Mouse (Mus musculus): ENCODE results near the gene Olfr1502. TPM values are rescaled to one million over a fixed set of nuclear protein-coding genes. Genes with fewer than 3 reads are reported as not detected.
"Not testable (repeated sequence)": the region's sequence is repeated elsewhere in the genome, so short reads cannot be mapped to it uniquely, and the experiment has no call there.

The Olfr1502 gene
- polyA plus RNA-seq (2014; fragmentation: Nextera tagmentation; extraction: Ambion mirVana): not detected in 2 replicates

DNA sequence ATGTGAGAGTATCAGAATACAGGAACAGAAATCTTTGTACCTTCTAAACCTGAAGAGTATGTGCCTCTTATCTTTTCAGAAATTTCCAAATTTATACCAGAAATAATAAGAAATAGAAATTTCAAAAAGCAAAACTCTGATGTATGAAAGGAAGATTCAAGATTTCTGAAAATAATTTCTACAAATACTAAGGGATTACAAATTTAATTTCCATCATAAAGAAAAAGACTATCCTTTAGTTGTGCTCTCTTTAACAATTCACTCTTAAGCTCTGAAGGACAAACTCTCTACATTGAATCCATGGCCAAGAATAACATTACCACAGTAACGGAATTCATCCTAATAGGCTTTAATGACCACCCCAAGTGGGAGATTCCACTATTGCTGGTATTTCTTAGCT lies at the start of gene Olfr1502:
Gene Olfr1502 (plus strand): TSS at position 301 of the 400 bp plus-strand sequence.
- WGBS: 92% methylated on average over 1 of the region's 1 CpGs
- Histone ChIP-seq H3K9ac (no peak within 1 kb of the TSS), H3K4me2 (replicated peaks) (no peak within 1 kb of the TSS), H3K4me3 (replicated peaks; ENCODE audit: low read length) (no peak within 1 kb of the TSS), H3K9me3 (ENCODE audit: control insufficient read depth, low read length) (no peaks in the 10 kb centered on the region), H3K4me1 (replicated peaks; ENCODE audit: control insufficient read depth, insufficient read depth, low read length) (no peaks in the 10 kb centered on the region), H3K27ac (no peak within 1 kb of the TSS), H3K36me3 (replicated peaks; ENCODE audit: control insufficient read depth, insufficient read depth) (no peaks in the 10 kb centered on the region), H3K27me3 (ENCODE audit: control insufficient read depth, insufficient read depth, low read length) (no peaks in the 10 kb centered on the region)
- DNase-seq (ENCODE audit: low spot score): no peak
- no peak for ATAC-seq (ENCODE audit: low FRiP score)

DNA sequence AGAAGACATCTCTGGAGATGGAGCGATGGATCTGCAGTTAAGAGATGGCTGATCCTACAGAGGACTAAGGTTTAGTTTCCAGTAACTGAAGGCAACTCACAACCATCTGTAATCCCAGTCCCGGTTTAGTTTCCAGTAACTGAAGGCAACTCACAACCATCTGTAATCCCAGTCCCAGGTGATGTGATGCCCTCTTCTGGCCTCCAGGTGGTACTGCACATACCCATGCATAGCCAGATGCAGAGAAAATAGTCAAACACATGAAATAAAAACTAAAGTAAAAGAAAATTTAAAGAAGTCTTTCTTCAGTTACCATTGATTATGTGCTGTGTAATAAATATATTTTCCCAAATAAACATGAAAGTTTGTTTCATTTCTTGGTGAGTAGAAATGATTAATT lies 48.8 kb upstream of the Olfr1502 start:
- DNase-seq (ENCODE audit: low spot score): no peak

GRCm38 (mm10) chr19:13818827-13819226 lies 42.8 kb upstream of the Olfr1502 start:
- no peak for ATAC-seq (ENCODE audit: low FRiP score)
- no peak overlapping the region for H3K4me3 ChIP-seq (replicated peaks; ENCODE audit: low read length)
- WGBS: 40% methylated on average over 5 of the region's 5 CpGs

More for the DNA sequence above, 48.8 kb upstream of the Olfr1502 start:
- Histone ChIP-seq H3K4me3 (replicated peaks; ENCODE audit: low read length) (no peak overlapping the region), H3K9me3 (ENCODE audit: control insufficient read depth, low read length) (no peaks in the 10 kb centered on the region), H3K27me3 (ENCODE audit: control insufficient read depth, insufficient read depth, low read length) (no peaks in the 10 kb centered on the region), H3K36me3 (replicated peaks; ENCODE audit: control insufficient read depth, insufficient read depth) (no peaks in the 10 kb centered on the region), H3K27ac (no peak overlapping the region), H3K4me2 (replicated peaks) (no peak overlapping the region), H3K4me1 (replicated peaks; ENCODE audit: control insufficient read depth, insufficient read depth, low read length) (no peaks in the 10 kb centered on the region), H3K9ac (no peak overlapping the region)
- WGBS: 62% methylated on average over 2 of the region's 2 CpGs
- no peak for ATAC-seq (ENCODE audit: low FRiP score)

DNA sequence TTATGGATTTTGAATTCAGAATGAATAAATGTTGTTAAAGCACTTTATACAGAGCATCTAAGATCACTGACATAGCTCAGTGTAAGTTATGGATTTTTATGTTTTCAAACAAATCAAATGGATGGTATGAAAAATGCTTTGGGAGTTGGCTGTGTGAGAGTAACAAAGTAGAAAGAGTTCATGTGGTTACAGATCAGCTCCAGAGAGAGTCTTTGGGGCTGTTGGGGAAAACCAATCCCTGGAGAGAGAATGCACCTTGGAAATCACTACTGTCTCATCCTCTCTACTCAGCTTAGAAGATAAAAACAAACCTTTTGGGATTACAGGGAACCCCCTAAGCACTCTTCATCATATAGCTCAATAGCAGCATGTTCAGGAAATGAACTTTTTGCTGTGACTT lies 42.2 kb upstream of the Olfr1502 start, which contains the start of gene Olfr1499:
Gene Olfr1499 (minus strand): TSS at position 101 of the 400 bp plus-strand sequence.
- Histone ChIP-seq H3K4me1 (replicated peaks; ENCODE audit: control insufficient read depth, insufficient read depth, low read length) (no peaks in the 10 kb centered on the region), H3K4me3 (replicated peaks; ENCODE audit: low read length) (no peak within 1 kb of the TSS), H3K27ac (no peak within 1 kb of the TSS), H3K4me2 (replicated peaks) (no peak within 1 kb of the TSS), H3K27me3 (ENCODE audit: control insufficient read depth, insufficient read depth, low read length) (no peaks in the 10 kb centered on the region), H3K36me3 (replicated peaks; ENCODE audit: control insufficient read depth, insufficient read depth) (no peaks in the 10 kb centered on the region), H3K9me3 (ENCODE audit: control insufficient read depth, low read length) (no peaks in the 10 kb centered on the region), H3K9ac (no peak within 1 kb of the TSS)
- DNase-seq (ENCODE audit: low spot score): no peak
- ATAC-seq (ENCODE audit: low FRiP score): no peak

More at GRCm38 (mm10) chr19:13818827-13819226, 42.8 kb upstream of the Olfr1502 start:
- no peaks in the 10 kb centered on the region for H3K4me1 ChIP-seq (replicated peaks; ENCODE audit: control insufficient read depth, insufficient read depth, low read length)
- no peaks in the 10 kb centered on the region for H3K36me3 ChIP-seq (replicated peaks; ENCODE audit: control insufficient read depth, insufficient read depth)
- no peaks in the 10 kb centered on the region for H3K27me3 ChIP-seq (ENCODE audit: control insufficient read depth, insufficient read depth, low read length)
- no peaks in the 10 kb centered on the region for H3K9me3 ChIP-seq (ENCODE audit: control insufficient read depth, low read length)
- H3K4me2 ChIP-seq (replicated peaks): no peak overlapping the region
- H3K27ac ChIP-seq: no peak overlapping the region
- no peak overlapping the region for H3K9ac ChIP-seq
- peak; percentile 58 for DNase-seq (ENCODE audit: low spot score)

DNA sequence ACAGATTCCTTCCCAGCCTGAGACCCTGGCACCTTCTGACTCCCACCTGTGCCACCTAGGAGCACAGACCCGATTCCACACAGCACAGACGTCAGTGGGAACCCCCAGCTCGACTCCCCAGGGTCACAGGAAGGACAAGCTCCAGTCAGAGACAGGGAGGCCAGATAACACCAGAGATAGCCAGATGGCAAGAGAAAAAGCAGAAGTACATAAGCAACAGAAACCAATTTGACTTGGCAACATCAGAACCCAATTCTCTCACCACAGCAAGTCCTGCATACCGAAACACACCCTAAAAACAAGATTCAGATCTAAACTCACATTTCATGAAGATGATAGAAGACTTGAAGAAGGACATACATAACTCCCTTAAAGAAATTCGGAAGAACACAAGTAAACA lies 40.7 kb upstream of the Olfr1502 start:
- Histone ChIP-seq H3K36me3 (replicated peaks; ENCODE audit: control insufficient read depth, insufficient read depth) (no peaks in the 10 kb centered on the region), H3K4me3 (replicated peaks; ENCODE audit: low read length) (no peak overlapping the region), H3K9ac (no peak overlapping the region), H3K4me2 (replicated peaks) (no peak overlapping the region), H3K4me1 (replicated peaks; ENCODE audit: control insufficient read depth, insufficient read depth, low read length) (no peaks in the 10 kb centered on the region), H3K27me3 (ENCODE audit: control insufficient read depth, insufficient read depth, low read length) (no peaks in the 10 kb centered on the region), H3K27ac (no peak overlapping the region), H3K9me3 (ENCODE audit: control insufficient read depth, low read length) (no peaks in the 10 kb centered on the region)
- WGBS: 74% methylated on average over 5 of the region's 5 CpGs
- DNase-seq (ENCODE audit: low spot score): no peak
- no peak for ATAC-seq (ENCODE audit: low FRiP score)

- 81% methylated on average over 3 of the region's 3 CpGs for WGBS
- DNase-seq (ENCODE audit: low spot score): no peak
- ATAC-seq (ENCODE audit: low FRiP score): no peak
Measured at GRCm38 (mm10) chr19:13828447-13828846, 33.1 kb upstream of the Olfr1502 start.

DNA sequence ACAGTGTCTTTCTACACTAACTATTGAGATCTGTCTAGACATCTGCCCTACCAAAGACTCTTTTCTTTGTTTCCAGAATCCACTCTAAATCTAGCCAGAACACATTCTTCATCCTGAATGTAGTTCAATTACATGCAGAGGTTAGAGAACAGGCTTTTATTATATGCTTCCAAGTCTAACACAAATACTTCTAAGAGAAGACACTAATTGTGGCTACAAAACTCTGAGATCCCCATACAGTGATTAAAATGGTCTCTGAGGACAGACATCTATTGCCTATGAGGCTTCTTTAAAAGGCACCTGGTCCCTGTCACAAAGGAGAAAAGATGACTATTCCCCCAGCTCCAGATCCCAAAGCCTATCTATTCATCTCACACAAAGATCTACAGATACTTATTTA lies 31.2 kb upstream of the Olfr1502 start, which contains the start of gene Olfr1500:
Gene Olfr1500 (minus strand): TSS at position 101 of the 400 bp plus-strand sequence.
- no peak for ATAC-seq (ENCODE audit: low FRiP score)

More at GRCm38 (mm10) chr19:13828447-13828846, 33.1 kb upstream of the Olfr1502 start:
- Histone ChIP-seq H3K9ac (no peak overlapping the region), H3K9me3 (ENCODE audit: control insufficient read depth, low read length) (no peaks in the 10 kb centered on the region), H3K4me2 (replicated peaks) (no peak overlapping the region), H3K27ac (no peak overlapping the region), H3K4me1 (replicated peaks; ENCODE audit: control insufficient read depth, insufficient read depth, low read length) (no peaks in the 10 kb centered on the region), H3K4me3 (replicated peaks; ENCODE audit: low read length) (no peak overlapping the region), H3K36me3 (replicated peaks; ENCODE audit: control insufficient read depth, insufficient read depth) (no peaks in the 10 kb centered on the region), H3K27me3 (ENCODE audit: control insufficient read depth, insufficient read depth, low read length) (no peaks in the 10 kb centered on the region)

GRCm38 (mm10) chr19:13850592-13850991 lies 11.0 kb upstream of the Olfr1502 start, which contains the start of gene Olfr1501:
Gene Olfr1501 (minus strand): TSS chr19:13850692.
- not testable (repeated sequence) for H3K9ac ChIP-seq; H3K36me3 ChIP-seq (replicated peaks; ENCODE audit: control insufficient read depth, insufficient read depth); H3K9me3 ChIP-seq (ENCODE audit: control insufficient read depth, low read length); DNase-seq (ENCODE audit: low spot score); H3K4me1 ChIP-seq (replicated peaks; ENCODE audit: control insufficient read depth, insufficient read depth, low read length); ATAC-seq (ENCODE audit: low FRiP score); H3K27ac ChIP-seq; H3K27me3 ChIP-seq (ENCODE audit: control insufficient read depth, insufficient read depth, low read length); H3K4me3 ChIP-seq (replicated peaks; ENCODE audit: low read length); H3K4me2 ChIP-seq (replicated peaks)

More for the DNA sequence above, 31.2 kb upstream of the Olfr1502 start, which contains the start of gene Olfr1500:
- H3K4me1 ChIP-seq (replicated peaks; ENCODE audit: control insufficient read depth, insufficient read depth, low read length): no peaks in the 10 kb centered on the region
- H3K9me3 ChIP-seq (ENCODE audit: control insufficient read depth, low read length): no peaks in the 10 kb centered on the region
- no peak within 1 kb of the TSS for H3K27ac ChIP-seq
- H3K4me2 ChIP-seq (replicated peaks): no peak within 1 kb of the TSS
- no peak for DNase-seq (ENCODE audit: low spot score)
- no peak within 1 kb of the TSS for H3K4me3 ChIP-seq (replicated peaks; ENCODE audit: low read length)
- no peaks in the 10 kb centered on the region for H3K27me3 ChIP-seq (ENCODE audit: control insufficient read depth, insufficient read depth, low read length)
- no peak within 1 kb of the TSS for H3K9ac ChIP-seq
- H3K36me3 ChIP-seq (replicated peaks; ENCODE audit: control insufficient read depth, insufficient read depth): no peaks in the 10 kb centered on the region

- 72% methylated on average over 1 of the region's 1 CpGs for WGBS
- H3K9me3 ChIP-seq (ENCODE audit: control insufficient read depth, low read length): no peaks in the 10 kb centered on the region
- H3K4me1 ChIP-seq (replicated peaks; ENCODE audit: control insufficient read depth, insufficient read depth, low read length): no peaks in the 10 kb centered on the region
- no peak within 1 kb of the TSS for H3K4me3 ChIP-seq (replicated peaks; ENCODE audit: low read length)
- H3K4me2 ChIP-seq (replicated peaks): no peak within 1 kb of the TSS
- no peak within 1 kb of the TSS for H3K27ac ChIP-seq
- no peaks in the 10 kb centered on the region for H3K27me3 ChIP-seq (ENCODE audit: control insufficient read depth, insufficient read depth, low read length)
- no peaks in the 10 kb centered on the region for H3K36me3 ChIP-seq (replicated peaks; ENCODE audit: control insufficient read depth, insufficient read depth)
- ATAC-seq (ENCODE audit: low FRiP score) (no peak), DNase-seq (ENCODE audit: low spot score) (no peak)
- no peak within 1 kb of the TSS for H3K9ac ChIP-seq
Measured at GRCm38 (mm10) chr19:13897828-13898227, 36.2 kb downstream of the Olfr1502 start, which contains the start of gene Olfr1504. Gene Olfr1504 (minus strand): TSS chr19:13897928.

Measured in hindbrain, embryonic 14.5 days (tissue).